Mouse (Mus musculus): Measurements from ENCODE around the gene Serpinf2. TPM values are rescaled to one million over a fixed set of nuclear protein-coding genes. Genes with fewer than 3 reads are reported as not detected.

Serpinf2 gene
- polyA plus RNA-seq (2016; fragmentation: Nextera tagmentation; extraction: Ambion mirVana): not detected in 2 replicates

- no peak for DNase-seq (ENCODE audit: low spot score)
- H3K27ac ChIP-seq (replicated peaks): no peak within 1 kb of the TSS
- H3K36me3 ChIP-seq: peaks cover 12% of the 10 kb centered on the region
- H3K4me3 ChIP-seq: no peak within 1 kb of the TSS
- WGBS: 90% methylated on average over 6 of the region's 6 CpGs
- peaks cover 3% of the 10 kb centered on the region for H3K9me3 ChIP-seq (replicated peaks)
- no peaks in the 10 kb centered on the region for H3K27me3 ChIP-seq (ENCODE audit: low read depth, poor library complexity, severe bottlenecking)
- H3K4me1 ChIP-seq: peaks cover 11% of the 10 kb centered on the region
These were observed at the start of gene Serpinf2 for GRCm38 (mm10) chr11:75439363-75439762. Gene Serpinf2 (minus strand): TSS chr11:75439591.

GRCm38 (mm10) chr11:75487496-75487895 is 48.1 kb upstream of the Serpinf2 start:
- H3K9me3 ChIP-seq (replicated peaks): no peaks in the 10 kb centered on the region
- DNase-seq (ENCODE audit: low spot score): no peak
- H3K27ac ChIP-seq (replicated peaks): peak overlapping the region; percentile 97
- peak overlapping the region; percentile 99 for H3K4me3 ChIP-seq
- WGBS: 56% methylated on average over 6 of the region's 6 CpGs
- peaks cover 13% of the 10 kb centered on the region for H3K4me1 ChIP-seq
- H3K36me3 ChIP-seq: peaks cover 48% of the 10 kb centered on the region
- no peaks in the 10 kb centered on the region for H3K27me3 ChIP-seq (ENCODE audit: low read depth, poor library complexity, severe bottlenecking)

- Histone ChIP-seq H3K4me1 (peaks cover 13% of the 10 kb centered on the region), H3K36me3 (peaks cover 40% of the 10 kb centered on the region), H3K9me3 (replicated peaks) (no peaks in the 10 kb centered on the region), H3K27me3 (ENCODE audit: low read depth, poor library complexity, severe bottlenecking) (no peaks in the 10 kb centered on the region), H3K27ac (replicated peaks) (peak within 1 kb of the TSS; percentile 97), H3K4me3 (peak within 1 kb of the TSS; percentile 99)
- under 1% methylated on average over 52 of the region's 52 CpGs for WGBS
- DNase-seq (ENCODE audit: low spot score): peak; percentile 96
These were observed 47.4 kb upstream of the Serpinf2 start, which contains the start of gene Prpf8 for GRCm38 (mm10) chr11:75486601-75487285. Gene Prpf8 (plus strand): TSS chr11:75486816.

- peak overlapping the region; percentile 97 for H3K27ac ChIP-seq (replicated peaks)
- peak overlapping the region; percentile 99 for H3K4me3 ChIP-seq
- H3K4me1 ChIP-seq: peaks cover 13% of the 10 kb centered on the region
- 26% methylated on average over 3 of the region's 3 CpGs for WGBS
- peaks cover 35% of the 10 kb centered on the region for H3K36me3 ChIP-seq
- DNase-seq (ENCODE audit: low spot score): no peak
- no peaks in the 10 kb centered on the region for H3K9me3 ChIP-seq (replicated peaks)
- no peaks in the 10 kb centered on the region for H3K27me3 ChIP-seq (ENCODE audit: low read depth, poor library complexity, severe bottlenecking)
These were observed 46.8 kb upstream of the Serpinf2 start for GRCm38 (mm10) chr11:75486192-75486591.

GRCm38 (mm10) chr11:75473376-75473775 is 34.0 kb upstream of the Serpinf2 start:
- Histone ChIP-seq H3K36me3 (no peaks in the 10 kb centered on the region), H3K4me3 (no peak overlapping the region), H3K4me1 (peaks cover 1% of the 10 kb centered on the region), H3K27me3 (ENCODE audit: low read depth, poor library complexity, severe bottlenecking) (peaks cover 13% of the 10 kb centered on the region), H3K27ac (replicated peaks) (no peak overlapping the region), H3K9me3 (replicated peaks) (no peaks in the 10 kb centered on the region)
- no peak for DNase-seq (ENCODE audit: low spot score)
- WGBS: 73% methylated on average over 7 of the region's 7 CpGs

- no peak for DNase-seq (ENCODE audit: low spot score)
- no peak overlapping the region for H3K27ac ChIP-seq (replicated peaks)
- 87% methylated on average over 11 of the region's 11 CpGs for WGBS
- no peak overlapping the region for H3K4me3 ChIP-seq
- peaks cover 15% of the 10 kb centered on the region for H3K27me3 ChIP-seq (ENCODE audit: low read depth, poor library complexity, severe bottlenecking)
- no peaks in the 10 kb centered on the region for H3K36me3 ChIP-seq
- no peaks in the 10 kb centered on the region for H3K9me3 ChIP-seq (replicated peaks)
- H3K4me1 ChIP-seq: peaks cover 9% of the 10 kb centered on the region
These were observed 33.2 kb upstream of the Serpinf2 start for GRCm38 (mm10) chr11:75472469-75473081.

- no peak overlapping the region for H3K4me3 ChIP-seq
- H3K27me3 ChIP-seq (ENCODE audit: low read depth, poor library complexity, severe bottlenecking): peaks cover 15% of the 10 kb centered on the region
- no peak for DNase-seq (ENCODE audit: low spot score)
- H3K27ac ChIP-seq (replicated peaks): no peak overlapping the region
- H3K36me3 ChIP-seq: peaks cover 3% of the 10 kb centered on the region; the same call in 1 of the 2 replicates
- H3K4me1 ChIP-seq: peaks cover 12% of the 10 kb centered on the region
- no peaks in the 10 kb centered on the region for H3K9me3 ChIP-seq (replicated peaks)
- 89% methylated on average over 3 of the region's 3 CpGs for WGBS
These were observed 31.3 kb upstream of the Serpinf2 start for GRCm38 (mm10) chr11:75470675-75471074.

GRCm38 (mm10) chr11:75469261-75469660 is 29.9 kb upstream of the Serpinf2 start:
- Histone ChIP-seq H3K36me3 (peaks cover 15% of the 10 kb centered on the region), H3K27me3 (ENCODE audit: low read depth, poor library complexity, severe bottlenecking) (peaks cover 15% of the 10 kb centered on the region), H3K9me3 (replicated peaks) (no peaks in the 10 kb centered on the region), H3K4me1 (peaks cover 12% of the 10 kb centered on the region), H3K4me3 (no peak overlapping the region), H3K27ac (replicated peaks) (no peak overlapping the region)
- WGBS: 88% methylated on average over 4 of the region's 4 CpGs
- no peak for DNase-seq (ENCODE audit: low spot score)

- Histone ChIP-seq H3K9me3 (replicated peaks) (no peaks in the 10 kb centered on the region), H3K27ac (replicated peaks) (peak overlapping the region; percentile 69), H3K4me1 (peaks cover 15% of the 10 kb centered on the region), H3K27me3 (ENCODE audit: low read depth, poor library complexity, severe bottlenecking) (peaks cover 15% of the 10 kb centered on the region), H3K4me3 (peak overlapping the region; percentile 55), H3K36me3 (peaks cover 15% of the 10 kb centered on the region)
- DNase-seq (ENCODE audit: low spot score): no peak
- WGBS: 71% methylated on average over 7 of the region's 7 CpGs
These were observed 29.0 kb upstream of the Serpinf2 start for GRCm38 (mm10) chr11:75468410-75468809.

- peak; percentile 56 for DNase-seq (ENCODE audit: low spot score)
- H3K4me1 ChIP-seq: peaks cover 22% of the 10 kb centered on the region
- peaks cover 15% of the 10 kb centered on the region for H3K36me3 ChIP-seq
- peak overlapping the region; percentile 69 for H3K27ac ChIP-seq (replicated peaks)
- WGBS: 14% methylated on average over 19 of the region's 19 CpGs
- peaks cover 19% of the 10 kb centered on the region for H3K27me3 ChIP-seq (ENCODE audit: low read depth, poor library complexity, severe bottlenecking)
- peak overlapping the region; percentile 55 for H3K4me3 ChIP-seq
- H3K9me3 ChIP-seq (replicated peaks): no peaks in the 10 kb centered on the region
These were observed 28.3 kb upstream of the Serpinf2 start for GRCm38 (mm10) chr11:75467512-75468215.

GRCm38 (mm10) chr11:75466731-75467505 is 27.5 kb upstream of the Serpinf2 start:
- WGBS: 95% methylated on average over 4 of the region's 4 CpGs
- H3K4me3 ChIP-seq: no peak overlapping the region
- peaks cover 25% of the 10 kb centered on the region for H3K27me3 ChIP-seq (ENCODE audit: low read depth, poor library complexity, severe bottlenecking)
- no peak for DNase-seq (ENCODE audit: low spot score)
- H3K4me1 ChIP-seq: peaks cover 30% of the 10 kb centered on the region
- no peaks in the 10 kb centered on the region for H3K9me3 ChIP-seq (replicated peaks)
- peaks cover 15% of the 10 kb centered on the region for H3K36me3 ChIP-seq
- no peak overlapping the region for H3K27ac ChIP-seq (replicated peaks)

- H3K36me3 ChIP-seq: peaks cover 15% of the 10 kb centered on the region
- WGBS: 84% methylated on average over 6 of the region's 6 CpGs
- DNase-seq (ENCODE audit: low spot score): no peak
- H3K27me3 ChIP-seq (ENCODE audit: low read depth, poor library complexity, severe bottlenecking): peaks cover 25% of the 10 kb centered on the region
- H3K9me3 ChIP-seq (replicated peaks): no peaks in the 10 kb centered on the region
- H3K4me3 ChIP-seq: no peak overlapping the region
- H3K4me1 ChIP-seq: peaks cover 41% of the 10 kb centered on the region
- no peak overlapping the region for H3K27ac ChIP-seq (replicated peaks)
These were observed 25.7 kb upstream of the Serpinf2 start for GRCm38 (mm10) chr11:75465051-75465450.

All from midbrain, embryonic 10.5 days (tissue).